Mouse (Mus musculus): ENCODE results near the gene Scarf1.

The Scarf1 gene

DNA sequence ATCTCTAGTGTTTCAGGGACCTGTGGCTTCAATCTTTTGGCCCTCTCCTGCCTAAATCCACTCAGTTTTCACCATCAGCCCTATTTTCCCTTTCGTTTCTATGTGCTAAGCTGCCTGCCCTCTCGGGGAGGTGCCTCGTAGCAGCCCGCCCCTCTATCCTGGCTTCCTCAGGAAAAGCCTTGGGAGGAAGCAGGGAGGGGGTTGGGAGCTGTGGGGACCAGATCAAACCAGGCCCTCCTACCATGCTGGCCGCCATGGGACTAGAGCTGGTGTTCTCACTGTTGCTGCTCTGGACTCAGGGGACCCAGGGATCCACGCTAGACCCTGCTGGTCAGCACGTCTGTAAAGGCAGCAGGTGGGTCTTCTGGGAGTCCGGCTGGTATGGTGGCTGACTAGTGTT lies at the start of gene Scarf1:
Scarf1 (plus strand) TSS at position 205 of the 400 bp plus-strand sequence.
- DNase-seq, result no peak

DNA sequence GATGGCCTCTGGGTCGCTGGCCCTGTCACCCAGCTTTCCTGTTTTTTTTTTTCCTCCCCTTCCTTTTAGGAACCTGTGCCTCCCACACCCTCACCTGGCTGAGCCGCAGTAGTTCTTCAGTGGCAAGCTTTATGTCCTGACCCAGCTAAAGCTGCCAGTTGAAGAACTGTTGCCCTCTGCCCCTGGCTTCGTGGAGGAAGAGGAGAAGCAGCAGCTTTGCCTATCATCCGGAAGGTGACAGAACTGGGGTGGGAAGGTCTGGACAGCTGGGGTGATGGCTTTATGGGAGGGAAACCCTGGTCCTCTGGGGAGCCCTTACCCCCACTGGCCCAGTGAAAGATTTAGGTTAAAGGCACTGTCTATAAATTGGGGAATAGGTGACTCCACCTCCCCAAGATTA lies 49.7 kb upstream of the Scarf1 start:
- no peak for DNase-seq

DNA sequence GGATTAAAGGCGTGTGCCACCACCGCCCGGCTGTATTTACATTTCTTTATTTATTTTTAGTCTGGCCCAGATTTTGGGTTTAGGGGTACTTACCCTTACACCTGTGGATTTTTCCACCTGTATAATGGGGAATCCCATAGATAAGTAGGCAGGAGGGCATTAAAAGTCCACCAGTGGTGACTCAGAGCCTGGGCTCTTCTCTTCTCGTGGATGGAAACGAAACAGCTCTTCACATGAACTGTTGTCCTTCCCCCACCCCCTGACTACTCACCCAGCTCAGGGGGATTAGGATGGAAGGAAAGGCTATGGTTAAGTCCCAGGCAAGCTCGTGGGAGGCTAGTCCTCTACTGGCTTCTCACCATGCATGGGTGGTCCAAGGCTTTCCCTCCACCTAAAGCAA lies 48.9 kb upstream of the Scarf1 start:
- no peak for DNase-seq

DNA sequence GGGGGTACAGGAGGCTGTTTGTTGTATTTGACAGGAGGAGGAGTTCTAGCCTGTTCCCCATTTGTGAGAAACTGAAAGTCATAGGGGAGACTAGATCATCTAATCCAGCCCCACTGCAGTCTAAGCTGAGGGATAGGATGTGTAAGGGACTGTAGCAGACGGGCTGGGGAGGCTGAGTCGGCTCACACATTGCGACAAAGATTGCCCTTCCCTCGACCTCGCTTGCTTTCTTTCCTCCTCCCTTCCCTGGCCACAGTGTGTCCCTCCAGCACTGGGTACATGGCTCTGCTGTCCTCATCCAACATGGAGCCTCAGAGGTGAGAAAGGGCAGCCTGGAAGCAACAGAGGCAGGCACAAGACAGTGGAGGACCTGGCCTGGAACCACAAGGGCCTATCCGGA lies 48.3 kb upstream of the Scarf1 start:
- no peak for DNase-seq

GRCm38 (mm10) chr11:75466731-75467505 lies 46.4 kb upstream of the Scarf1 start:
- DNase-seq, result no peak

GRCm38 (mm10) chr11:75467512-75468215 lies 45.7 kb upstream of the Scarf1 start:
- no peak for DNase-seq

- no peak for DNase-seq
These were observed 44.9 kb upstream of the Scarf1 start for GRCm38 (mm10) chr11:75468410-75468809.

DNA sequence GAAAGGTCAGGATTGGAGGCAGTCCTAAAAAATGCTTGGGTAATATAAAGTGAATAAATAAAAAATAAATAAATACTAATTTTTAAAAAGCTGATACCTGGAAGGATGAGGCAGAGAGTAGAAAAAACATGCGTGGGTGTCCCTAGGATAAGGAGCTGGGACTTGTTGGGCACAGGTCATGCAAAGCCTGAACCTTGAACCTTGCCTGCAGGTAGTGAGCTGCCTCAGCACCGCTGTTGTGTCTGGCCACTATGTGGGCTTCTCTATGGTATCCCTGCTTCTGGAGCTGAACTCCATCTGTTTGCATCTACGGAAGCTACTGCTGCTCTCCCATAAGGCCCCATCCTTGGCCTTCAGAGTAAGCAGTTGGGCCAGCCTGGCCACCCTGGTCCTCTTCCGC lies 44.1 kb upstream of the Scarf1 start:
- no peak for DNase-seq

DNA sequence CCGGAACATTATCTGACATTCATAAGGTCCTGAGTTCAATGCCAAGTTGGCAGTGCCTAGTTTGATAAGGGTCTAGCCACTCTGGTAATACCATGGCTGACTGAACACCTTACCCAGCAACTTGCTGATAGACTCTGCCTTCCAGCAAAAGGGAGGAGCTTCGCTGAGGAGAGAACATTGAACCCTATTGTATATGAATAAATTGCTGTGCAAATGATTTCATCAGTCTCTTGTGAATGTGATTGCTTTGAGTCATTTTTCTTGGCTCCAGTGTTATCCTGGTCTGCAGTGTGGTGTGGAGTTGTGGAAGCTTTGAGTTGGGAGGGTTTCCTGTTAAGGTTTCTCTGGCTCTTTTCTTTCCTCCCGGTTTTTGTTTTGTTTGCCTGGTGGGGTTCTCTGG lies 42.7 kb upstream of the Scarf1 start:
- no peak for DNase-seq

DNA sequence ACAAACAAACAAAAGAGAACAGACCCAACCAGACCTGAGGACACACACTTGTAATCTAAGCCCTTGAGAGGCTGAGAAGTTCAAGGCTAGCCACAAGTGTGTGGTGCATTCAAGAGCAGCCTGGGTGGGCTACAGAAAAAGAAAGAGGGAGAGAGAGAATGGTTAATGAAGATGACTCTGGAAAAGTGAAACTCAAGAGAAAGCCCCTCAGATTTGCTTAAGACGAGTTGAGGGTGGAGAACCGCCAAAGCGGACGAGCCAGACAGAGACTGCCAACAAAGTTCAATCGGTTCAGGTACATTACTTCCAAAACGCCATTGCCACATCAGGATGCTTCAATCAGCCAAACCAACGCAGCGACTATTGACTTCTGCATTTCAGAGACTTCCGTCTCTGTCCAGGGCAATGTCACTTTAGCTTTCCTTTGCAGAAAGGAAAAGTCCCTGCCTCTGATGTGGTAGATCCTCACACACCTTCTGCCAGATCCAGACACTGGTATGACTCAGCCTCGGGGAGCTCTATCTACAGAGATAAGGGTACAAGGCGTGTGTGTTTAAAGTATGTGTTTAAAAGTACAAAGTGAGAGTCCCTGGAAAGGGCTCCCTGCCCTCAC lies 40.8 kb upstream of the Scarf1 start:
- DNase-seq, result no peak

DNA sequence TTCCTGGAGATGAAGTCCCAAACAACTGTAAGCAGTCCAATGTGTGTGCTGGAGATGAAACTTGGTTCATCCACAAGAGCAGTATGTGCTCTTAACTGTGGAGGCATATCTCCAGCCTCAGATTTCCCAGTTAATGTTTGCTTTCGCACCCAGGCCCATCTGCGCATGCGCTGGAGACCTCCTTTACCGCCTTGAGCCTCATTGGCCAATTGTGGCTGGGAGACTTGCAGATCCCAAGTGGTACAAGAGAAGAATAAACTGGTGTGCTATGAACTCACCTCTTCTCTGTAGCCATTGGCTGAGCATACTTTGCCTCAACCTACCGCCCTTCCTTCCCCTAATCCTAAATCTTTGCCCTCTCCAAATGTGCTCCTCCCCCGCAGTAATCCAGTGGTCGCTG lies 40.0 kb upstream of the Scarf1 start:
- DNase-seq, result no peak

- no peak for DNase-seq
These were observed 27.1 kb upstream of the Scarf1 start for GRCm38 (mm10) chr11:75486192-75486591.

DNA sequence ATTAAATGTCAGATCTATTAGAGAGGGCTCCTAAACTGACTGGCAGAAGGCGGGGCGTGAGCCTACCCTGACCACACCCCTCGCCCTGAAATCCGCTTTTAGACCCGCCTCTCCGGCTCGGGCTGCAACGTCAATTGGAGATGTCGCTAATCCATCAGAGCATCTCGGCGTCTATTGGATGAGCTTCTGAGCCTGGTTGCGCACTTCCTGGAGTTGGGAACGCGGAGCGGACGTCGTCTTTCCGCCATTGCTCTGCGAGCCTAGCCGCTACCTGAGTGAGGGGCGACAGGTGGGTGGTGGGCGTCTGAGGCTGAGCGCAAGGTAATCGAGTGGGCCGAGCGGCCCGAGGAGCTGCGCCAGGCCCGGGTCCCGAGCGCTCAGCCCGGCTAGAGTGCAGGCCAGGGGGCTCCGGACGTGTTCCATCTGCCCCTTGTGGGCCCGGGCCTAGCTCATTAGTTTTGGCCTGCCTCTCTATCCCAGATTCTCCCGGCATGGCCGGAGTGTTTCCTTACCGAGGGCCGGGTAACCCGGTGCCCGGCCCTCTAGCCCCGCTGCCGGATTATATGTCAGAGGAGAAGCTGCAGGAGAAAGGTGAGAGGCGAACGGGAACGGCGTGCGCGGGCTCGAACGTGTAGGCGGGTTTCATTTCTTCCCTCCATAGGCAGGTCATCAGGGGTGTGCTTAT lies 26.6 kb upstream of the Scarf1 start, which contains the start of gene Prpf8:
Prpf8 (plus strand) TSS at position 216 of the 685 bp plus-strand sequence.
- peak; percentile 98 for DNase-seq

DNA sequence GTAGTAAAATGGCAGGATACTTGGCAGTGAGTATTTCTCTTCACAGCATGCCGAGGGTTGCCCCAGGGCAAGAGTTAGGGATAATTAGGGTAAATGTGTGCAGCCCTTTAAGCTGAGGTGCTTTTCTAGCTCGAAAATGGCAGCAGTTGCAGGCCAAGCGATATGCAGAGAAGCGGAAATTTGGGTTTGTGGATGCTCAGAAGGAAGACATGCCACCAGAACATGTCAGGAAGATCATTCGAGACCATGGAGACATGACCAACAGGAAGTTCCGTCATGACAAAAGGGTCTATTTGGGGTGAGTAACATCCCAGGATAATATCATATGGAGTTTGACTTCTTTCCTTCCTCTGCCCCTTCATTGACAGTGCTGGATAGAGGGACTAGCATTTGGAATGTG lies 25.8 kb upstream of the Scarf1 start:
- DNase-seq, result no peak

- DNase-seq, result no peak
These were observed 18.9 kb upstream of the Scarf1 start for GRCm38 (mm10) chr11:75494296-75495049.

DNA sequence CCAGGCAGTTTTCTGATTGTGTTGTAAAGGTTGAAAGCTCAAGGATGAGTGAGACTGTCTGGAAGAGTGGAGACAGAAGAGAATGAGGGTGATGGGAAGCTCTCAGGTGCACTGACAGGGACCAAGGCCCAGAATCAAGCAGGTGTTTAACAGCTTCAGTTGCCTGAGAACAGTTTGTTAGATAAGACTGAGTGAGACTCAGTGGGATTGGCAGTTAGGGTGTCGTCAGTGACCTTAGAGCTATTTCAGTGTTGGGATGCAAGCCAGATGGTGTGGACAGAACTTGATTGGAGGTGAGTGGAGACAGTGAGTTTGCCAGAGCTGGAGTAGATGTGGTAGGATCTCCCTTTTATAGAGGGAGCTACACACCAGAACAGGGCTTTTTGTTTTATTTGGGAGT lies 15.2 kb upstream of the Scarf1 start:
- DNase-seq, result no peak

GRCm38 (mm10) chr11:75508162-75508561 lies 5.2 kb upstream of the Scarf1 start:
- no peak for DNase-seq

DNA sequence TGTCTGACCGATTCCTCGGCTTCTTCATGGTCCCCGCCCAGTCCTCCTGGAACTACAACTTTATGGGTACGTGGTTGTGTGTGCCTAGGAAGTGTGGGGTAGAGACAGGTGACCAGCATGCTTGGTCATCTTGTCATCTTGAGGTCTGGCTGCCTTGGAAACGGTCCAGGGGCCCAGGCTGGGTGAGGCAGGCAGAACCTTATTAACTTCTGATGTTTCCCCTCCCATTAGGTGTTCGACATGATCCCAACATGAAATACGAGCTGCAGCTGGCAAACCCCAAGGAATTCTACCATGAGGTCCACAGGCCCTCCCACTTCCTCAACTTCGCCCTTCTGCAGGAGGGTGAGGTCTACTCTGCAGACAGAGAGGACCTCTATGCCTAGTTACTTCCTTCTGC lies 4.4 kb upstream of the Scarf1 start:
- DNase-seq, result no peak

DNA sequence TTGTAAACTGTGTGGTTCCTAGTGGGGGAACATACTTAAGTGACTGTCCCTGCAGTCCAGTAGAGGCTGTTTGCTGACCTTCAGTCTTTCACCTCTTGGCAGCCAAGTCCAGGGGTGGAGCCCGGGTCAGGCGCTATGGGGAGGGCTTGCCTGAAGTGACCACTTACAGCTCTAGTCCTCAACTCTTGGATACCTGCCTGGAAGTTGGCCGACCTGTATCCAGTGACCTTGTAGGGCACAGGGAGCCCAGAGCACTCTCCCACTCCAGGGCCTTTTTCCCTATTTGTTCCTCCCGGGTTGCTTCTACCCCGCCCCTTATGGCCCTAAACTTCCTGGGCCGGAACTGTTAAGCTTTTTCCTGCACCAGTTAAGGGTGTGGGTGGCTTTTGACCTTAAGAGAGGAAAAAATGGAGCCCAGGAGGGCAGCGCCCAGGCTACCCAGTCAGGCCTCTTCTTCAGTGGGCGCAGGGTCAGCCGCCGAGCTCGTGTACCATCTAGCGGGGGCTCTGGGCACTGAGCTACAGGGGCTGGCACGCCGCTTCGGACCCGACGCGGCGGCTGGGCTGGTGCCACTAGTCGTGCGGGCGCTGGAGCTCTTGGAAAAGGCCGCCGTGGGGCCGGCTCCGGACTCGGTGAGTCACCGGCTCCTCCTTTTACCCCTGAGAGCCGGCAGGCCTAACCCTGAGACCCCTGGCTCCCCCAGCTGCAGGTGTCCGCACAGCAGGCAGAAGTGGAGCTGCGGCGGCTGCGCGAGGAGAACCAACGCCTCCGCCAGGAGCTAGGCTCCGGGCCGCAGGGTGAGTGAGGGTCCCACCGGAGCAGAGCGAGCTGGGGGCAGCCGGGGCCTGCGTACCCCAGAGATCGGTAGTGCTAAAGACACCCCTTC lies 3.4 kb upstream of the Scarf1 start, which contains the start of gene Rilp:
Rilp (plus strand) TSS at position 354 of the 886 bp plus-strand sequence.
- DNase-seq, result no peak

GRCm38 (mm10) chr11:75510627-75510993 lies 2.7 kb upstream of the Scarf1 start:
- peak; percentile 88 for DNase-seq

GRCm38 (mm10) chr11:75511213-75511612 lies 2.1 kb upstream of the Scarf1 start:
- no peak for DNase-seq
